Mouse (Mus musculus) olfactory bulb, adult 2 months (tissue): ENCODE results near the gene Pacsin1.

Experiments used
- CTCF ChIP-seq: fragments of 200-500 bp; IDR thresholded peaks from 2 replicates; pipeline ENCODE4 v1.5.1; 2012; ENCODE audit warnings: low read depth, mild to moderate bottlenecking, low read length, moderate library complexity; ENCODE audit not compliant: insufficient read depth
- POLR2A ChIP-seq: fragments of 200-500 bp; IDR thresholded peaks from 2 replicates; pipeline ENCODE4 v1.6.1; 2012; ENCODE audit warnings: mild to moderate bottlenecking, low read depth, low read length, moderate library complexity; ENCODE audit not compliant: insufficient read depth

- TF ChIP-seq POLR2A (no peak), CTCF (no peak)
Observed at GRCm38 (mm10) chr17:27621705-27622531, 33.4 kb upstream of the Pacsin1 start.
